In genomic region chr6:48546271-48546670, GRCm38 (mm10) we compare ENCODE assay signal across 8 mouse cellular contexts. TPM values are rescaled to one million over a fixed set of nuclear protein-coding genes. Genes with fewer than 3 reads are reported as not detected.
DNase-seq lines count a peak whose midpoint lies in the region; ATAC-seq and TF ChIP-seq lines count a peak whose summit lies in the region.

No protein-coding gene starts in this region.

- no peak for TF ChIP-seq POLR2A in cerebellum, adult 2 months (IDR thresholded peaks at IDR 0.05; ENCODE audit: borderline replicate concordance, insufficient read depth, low read length)
- no peak for TF ChIP-seq POLR2A in liver, adult 2 months (IDR thresholded peaks at IDR 0.05; ENCODE audit: extremely low read depth, insufficient read depth, low read length)

- no peak for TF ChIP-seq EP300 in liver, postnatal 0 days (IDR thresholded peaks at IDR 0.05; ENCODE audit: low read depth)

- no peak overlapping the region for H3K4me3 ChIP-seq in cerebellum, adult 2 months (replicated peaks; ENCODE audit: insufficient read depth, low read depth, low read length)
- no peak overlapping the region for H3K4me3 ChIP-seq in liver, adult 2 months (ENCODE audit: insufficient read depth, low read depth, low read length)
- no peak overlapping the region for H3K4me3 ChIP-seq in liver, embryonic 12.5 days
- H3K4me3 ChIP-seq in liver, postnatal 0 days (ENCODE audit: low read depth, low read length) = no peak overlapping the region

- DNase-seq in cerebellum, adult 2 months = no peak
- no peak for DNase-seq in cerebellum, adult 8-10 months
- DNase-seq in liver, adult 2 months (ENCODE audit: extremely low read depth, low read depth, low spot score) = peak; percentile 61
- DNase-seq in liver, postnatal 0 days = peak; percentile 58
- DNase-seq in c-Kit-positive CD71-positive TER-119-positive erythroid progenitor cells, embryonic 14.5 days (ENCODE audit: low spot score) = no peak

- H3K27me3 ChIP-seq in cerebellum, adult 2 months (ENCODE audit: control insufficient read depth, insufficient read depth, low read length) = no peaks in the 10 kb centered on the region
- H3K27me3 ChIP-seq in liver, adult 2 months (ENCODE audit: control insufficient read depth, insufficient read depth, low read length) = no peaks in the 10 kb centered on the region
- no peaks in the 10 kb centered on the region for H3K27me3 ChIP-seq in liver, embryonic 12.5 days (replicated peaks)
- no peaks in the 10 kb centered on the region for H3K27me3 ChIP-seq in liver, postnatal 0 days (ENCODE audit: insufficient read depth, low read length)

- WGBS in cerebellum, adult 2 months = 57% methylated on average over 1 of the region's 1 CpGs
- 29% methylated on average over 1 of the region's 1 CpGs for WGBS in liver, adult 2 months
- 17% methylated on average over 1 of the region's 1 CpGs for WGBS in liver, embryonic 12.5 days (ENCODE audit: insufficient replicate concordance)
- WGBS in liver, postnatal 0 days (ENCODE audit: insufficient replicate concordance) = 29% methylated on average over 1 of the region's 1 CpGs

- H3K9me3 ChIP-seq in liver, embryonic 12.5 days (replicated peaks) = no peaks in the 10 kb centered on the region
- H3K9me3 ChIP-seq in liver, postnatal 0 days (ENCODE audit: low read length) = no peaks in the 10 kb centered on the region

- H3K27ac ChIP-seq in cerebellum, adult 2 months (ENCODE audit: insufficient read depth, low read length) = no peak overlapping the region
- H3K27ac ChIP-seq in liver, adult 2 months (replicated peaks; ENCODE audit: insufficient read depth, low read depth, low read length) = no peak overlapping the region
- H3K27ac ChIP-seq in liver, embryonic 12.5 days = no peak overlapping the region
- no peak overlapping the region for H3K27ac ChIP-seq in liver, postnatal 0 days (ENCODE audit: low read depth)

- no peak overlapping the region for H3K9ac ChIP-seq in liver, adult 2 months (ENCODE audit: low read depth, low read length)
- no peak overlapping the region for H3K9ac ChIP-seq in liver, embryonic 12.5 days
- no peak overlapping the region for H3K9ac ChIP-seq in liver, postnatal 0 days (replicated peaks)

- no peak for ATAC-seq in liver, embryonic 12.5 days
- ATAC-seq in common myeloid progenitor, adult 5-6 weeks (replicated peaks; ENCODE audit: low read depth, poor library complexity, severe bottlenecking) = peak; percentile 34
- ATAC-seq in liver, postnatal 0 days = peak; percentile 27; the same call in 1 of the 2 replicates
- no peak for ATAC-seq in erythroblast, adult 5-6 weeks (replicated peaks; ENCODE audit: low FRiP score, poor library complexity, severe bottlenecking)

- H3K36me3 ChIP-seq in liver, adult 2 months (ENCODE audit: control insufficient read depth, insufficient read depth, low read length) = no peaks in the 10 kb centered on the region
- H3K36me3 ChIP-seq in liver, embryonic 12.5 days = no peaks in the 10 kb centered on the region
- H3K36me3 ChIP-seq in liver, postnatal 0 days (replicated peaks; ENCODE audit: insufficient read depth, low read length) = no peaks in the 10 kb centered on the region

- H3K79me2 ChIP-seq in liver, adult 2 months (ENCODE audit: control insufficient read depth, insufficient read depth, low read length) = no peaks in the 10 kb centered on the region

- H3K4me1 ChIP-seq in cerebellum, adult 2 months (ENCODE audit: control insufficient read depth, insufficient read depth, low read length) = no peaks in the 10 kb centered on the region
- H3K4me1 ChIP-seq in liver, adult 2 months (ENCODE audit: control insufficient read depth, insufficient read depth, low read length) = peaks cover 50% of the 10 kb centered on the region
- 0 out of 2 replicates have a peak, but pooled peaks cover 10% of the 10 kb centered on the region for H3K4me1 ChIP-seq in liver, embryonic 12.5 days
- H3K4me1 ChIP-seq in liver, postnatal 0 days (ENCODE audit: insufficient read depth) = peaks cover 12% of the 10 kb centered on the region

- peak; percentile 49; the same call in 1 of the 2 replicates for TF ChIP-seq CTCF in cerebellum, adult 2 months (IDR thresholded peaks at IDR 0.05; ENCODE audit: borderline replicate concordance, insufficient read depth, low read depth, low read length)
- TF ChIP-seq CTCF in liver, adult 2 months (IDR thresholded peaks at IDR 0.05; ENCODE audit: low read depth, low read length) = peak; percentile 26; the same call in 1 of the 2 replicates
- TF ChIP-seq CTCF in liver, postnatal 0 days (IDR thresholded peaks at IDR 0.05; ENCODE audit: low read depth) = peak; percentile 77

- H3K4me2 ChIP-seq in liver, embryonic 12.5 days = no peak overlapping the region
- H3K4me2 ChIP-seq in liver, postnatal 0 days (ENCODE audit: low read depth, low read length) = no peak overlapping the region

RNA-seq across cellular contexts. Expression of gene Lrrc61, which starts 8.3 kb away (rescaled TPM):
- polyA plus RNA-seq in cerebellum, adult 2 months (2012; rRNA removed) = 30.0 and 33.1 TPM in 2 replicates
- 3.2 and 3.3 TPM in 2 replicates for total RNA-seq in liver, adult 2 months (2014; rRNA removed)
- polyA plus RNA-seq in liver, adult 2 months (2012; rRNA removed) = 8.5 and 10.1 TPM in 2 replicates
- 1.6 and 3.1 TPM in 2 replicates for polyA plus RNA-seq in liver, embryonic 12.5 days (2016; fragmentation: Nextera tagmentation; extraction: Ambion mirVana)
- 4.9 and 5.6 TPM in 2 replicates for total RNA-seq in common myeloid progenitor, adult 5-6 weeks (2017)
- 2.4 and 2.7 TPM in 2 replicates for polyA plus RNA-seq in liver, postnatal 0 days (2015; fragmentation: Nextera tagmentation; extraction: Ambion mirVana)
- 2.3 and 8.4 TPM in 2 replicates for total RNA-seq in erythroblast, adult 5-6 weeks (2015; ENCODE audit: low replicate concordance)
- 0.94 and 10.3 TPM in 2 replicates for total RNA-seq in erythroblast, adult 5-6 weeks (2017; ENCODE audit: low replicate concordance)

RNA-seq across cellular contexts. Expression of gene Atp6v0e2, which starts 8.9 kb away (rescaled TPM):
- 459 and 460 TPM in 2 replicates for polyA plus RNA-seq in cerebellum, adult 2 months (2012; rRNA removed)
- total RNA-seq in liver, adult 2 months (2014; rRNA removed) = 0.37 and 0.47 TPM in 2 replicates
- 0.96 and 1.7 TPM in 2 replicates for polyA plus RNA-seq in liver, adult 2 months (2012; rRNA removed)
- polyA plus RNA-seq in liver, embryonic 12.5 days (2016; fragmentation: Nextera tagmentation; extraction: Ambion mirVana) = 1.8 and 2.3 TPM in 2 replicates
- 2.1 TPM in 1 of 2 replicates, not detected in the other for total RNA-seq in common myeloid progenitor, adult 5-6 weeks (2017)
- 1.1 and 1.2 TPM in 2 replicates for polyA plus RNA-seq in liver, postnatal 0 days (2015; fragmentation: Nextera tagmentation; extraction: Ambion mirVana)
- total RNA-seq in erythroblast, adult 5-6 weeks (2015; ENCODE audit: low replicate concordance) = not detected in 2 replicates
- total RNA-seq in erythroblast, adult 5-6 weeks (2017; ENCODE audit: low replicate concordance) = not detected in 2 replicates

RNA-seq across cellular contexts. Expression of gene Rarres2, which starts 26.3 kb away (rescaled TPM):
- 13.7 and 21.6 TPM in 2 replicates for polyA plus RNA-seq in cerebellum, adult 2 months (2012; rRNA removed)
- total RNA-seq in liver, adult 2 months (2014; rRNA removed) = 1,102 and 1,282 TPM in 2 replicates
- 1,074 and 1,160 TPM in 2 replicates for polyA plus RNA-seq in liver, adult 2 months (2012; rRNA removed)
- 6.1 and 6.8 TPM in 2 replicates for polyA plus RNA-seq in liver, embryonic 12.5 days (2016; fragmentation: Nextera tagmentation; extraction: Ambion mirVana)
- total RNA-seq in common myeloid progenitor, adult 5-6 weeks (2017) = not detected in 2 replicates
- polyA plus RNA-seq in liver, postnatal 0 days (2015; fragmentation: Nextera tagmentation; extraction: Ambion mirVana) = 485 and 531 TPM in 2 replicates
- total RNA-seq in erythroblast, adult 5-6 weeks (2015; ENCODE audit: low replicate concordance) = not detected in 2 replicates
- total RNA-seq in erythroblast, adult 5-6 weeks (2017; ENCODE audit: low replicate concordance) = not detected in 2 replicates

RNA-seq across cellular contexts. Expression of gene Gm45021, which starts 43.1 kb away (rescaled TPM):
- not detected in 2 replicates for polyA plus RNA-seq in cerebellum, adult 2 months (2012; rRNA removed)
- total RNA-seq in liver, adult 2 months (2014; rRNA removed) = not detected in 2 replicates
- not detected in 2 replicates for polyA plus RNA-seq in liver, adult 2 months (2012; rRNA removed)
- 0.44 TPM in 1 of 2 replicates, not detected in the other for polyA plus RNA-seq in liver, embryonic 12.5 days (2016; fragmentation: Nextera tagmentation; extraction: Ambion mirVana)
- total RNA-seq in common myeloid progenitor, adult 5-6 weeks (2017) = not detected in 2 replicates
- polyA plus RNA-seq in liver, postnatal 0 days (2015; fragmentation: Nextera tagmentation; extraction: Ambion mirVana) = not detected in 2 replicates
- total RNA-seq in erythroblast, adult 5-6 weeks (2015; ENCODE audit: low replicate concordance) = not detected in 2 replicates
- not detected in 2 replicates for total RNA-seq in erythroblast, adult 5-6 weeks (2017; ENCODE audit: low replicate concordance)

RNA-seq across cellular contexts. Expression of gene Repin1, which starts 47.4 kb away (rescaled TPM):
- polyA plus RNA-seq in cerebellum, adult 2 months (2012; rRNA removed) = 98.5 and 109 TPM in 2 replicates
- 31.1 and 47.2 TPM in 2 replicates for total RNA-seq in liver, adult 2 months (2014; rRNA removed)
- polyA plus RNA-seq in liver, adult 2 months (2012; rRNA removed) = 73.6 and 74.7 TPM in 2 replicates
- 11.8 and 13.2 TPM in 2 replicates for polyA plus RNA-seq in liver, embryonic 12.5 days (2016; fragmentation: Nextera tagmentation; extraction: Ambion mirVana)
- 19.7 and 23.1 TPM in 2 replicates for total RNA-seq in common myeloid progenitor, adult 5-6 weeks (2017)
- polyA plus RNA-seq in liver, postnatal 0 days (2015; fragmentation: Nextera tagmentation; extraction: Ambion mirVana) = 14.4 and 14.8 TPM in 2 replicates
- total RNA-seq in erythroblast, adult 5-6 weeks (2015; ENCODE audit: low replicate concordance) = 2.3 TPM in 2 replicates
- 3.9 TPM in 1 of 2 replicates, not detected in the other for total RNA-seq in erythroblast, adult 5-6 weeks (2017; ENCODE audit: low replicate concordance)

Comparison
In these comparisons a context has a peak if more than half of its experiments do, and no peak if none do; other contexts are left out.
1. ATAC-seq: peak in common myeloid progenitor, adult 5-6 weeks (single experiment) and liver, postnatal 0 days (single experiment); none in liver, embryonic 12.5 days (single experiment) and erythroblast, adult 5-6 weeks (single experiment).
2. RNA of gene Rarres2, which starts 26.3 kb away (polyA plus RNA-seq): 1,074 to 1,160 TPM in liver, adult 2 months and 485 to 531 TPM in liver, postnatal 0 days; 13.7 to 21.6 TPM in cerebellum, adult 2 months and 6.1 to 6.8 TPM in liver, embryonic 12.5 days; every median in the first group is over 10 times any median in the second.
3. DNase-seq: peak in liver, adult 2 months (single experiment) and liver, postnatal 0 days (single experiment); none in cerebellum, adult 2 months (0 of 2), cerebellum, adult 8-10 months (single experiment) and c-Kit-positive CD71-positive TER-119-positive erythroid progenitor cells, embryonic 14.5 days (single experiment).
4. CTCF ChIP-seq: peak in every context shown above with its lines; median percentile 77 in liver, postnatal 0 days; 49 in cerebellum, adult 2 months; 26 in liver, adult 2 months.
5. RNA of gene Atp6v0e2, which starts 8.9 kb away (polyA plus RNA-seq): 459 to 460 TPM in cerebellum, adult 2 months; 1.8 to 2.3 TPM in liver, embryonic 12.5 days, 0.96 to 1.7 TPM in liver, adult 2 months and 1.1 to 1.2 TPM in liver, postnatal 0 days; every median in the first group is over 100 times any median in the second.